Mouse (Mus musculus) ES-Bruce4 (cell line): ENCODE results near the gene Zfp82.

Experiments
- CTCF ChIP-seq: IDR thresholded peaks from one replicate; pipeline ENCODE4 v1.8.1; 2011; ENCODE audit warnings: low read depth, low read length
- EP300 ChIP-seq: IDR thresholded peaks from 2 replicates; pipeline ENCODE4 v1.6.1; 2011; ENCODE audit warnings: low read depth, low read length; ENCODE audit not compliant: insufficient read depth
- POLR2A ChIP-seq: IDR thresholded peaks from one replicate; pipeline ENCODE4 v1.8.1; 2011; ENCODE audit warnings: low read length; ENCODE audit not compliant: insufficient read depth

DNA sequence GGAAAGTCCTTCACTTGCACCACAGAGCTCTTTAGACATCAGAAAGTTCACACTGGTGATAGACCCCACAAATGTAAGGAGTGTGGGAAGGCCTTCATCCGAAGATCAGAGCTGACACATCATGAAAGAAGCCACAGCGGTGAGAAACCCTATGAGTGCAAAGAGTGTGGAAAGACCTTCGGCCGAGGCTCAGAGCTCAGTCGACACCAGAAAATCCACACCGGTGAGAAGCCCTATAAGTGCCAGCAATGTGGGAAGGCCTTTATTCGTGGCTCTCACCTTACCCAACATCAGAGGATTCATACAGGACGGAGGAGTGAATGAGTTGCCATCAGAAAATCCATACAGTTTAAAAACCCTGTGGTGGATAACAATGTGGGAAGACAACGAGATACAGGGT is 49.4 kb downstream of the Zfp82 start:
- TF ChIP-seq CTCF (no peak), EP300 (no peak), POLR2A (no peak)
